Mouse (Mus musculus): ENCODE measurements around the gene Tomm5.
"Not testable (repeated sequence)": the region's sequence is repeated elsewhere in the genome, so short reads cannot be mapped to it uniquely, and the experiment has no call there.

Tomm5 gene

GRCm38 (mm10) chr4:45064577-45064976, 43.3 kb downstream of the Tomm5 start:
- DNase-seq: no peak

GRCm38 (mm10) chr4:45063836-45064235, 44.1 kb downstream of the Tomm5 start:
- DNase-seq: not testable (repeated sequence)

DNA sequence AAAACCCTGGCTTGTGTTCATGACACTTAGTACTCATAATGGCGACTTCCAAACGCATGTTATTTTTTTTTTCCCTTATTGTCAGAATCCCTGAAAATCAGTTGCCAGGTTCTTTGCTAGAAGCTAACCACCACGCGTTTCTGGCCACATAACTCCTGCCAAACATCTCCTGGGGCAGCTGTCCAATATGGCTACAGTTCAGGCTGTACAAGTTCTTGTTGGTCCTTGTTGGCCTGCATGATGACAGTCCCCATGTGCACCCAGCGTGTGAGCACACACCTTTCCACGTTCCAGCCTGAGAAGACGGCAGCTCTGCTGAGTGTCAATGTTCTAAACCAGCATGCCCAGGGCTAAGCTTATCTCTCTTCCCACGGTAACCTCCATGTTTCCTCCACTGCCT, 52.5 kb downstream of the Tomm5 start:
- DNase-seq: no peak

Measured in lung, postnatal 36 days (tissue).